13 mouse cellular contexts compared by ENCODE assay signal in the genomic region with DNA sequence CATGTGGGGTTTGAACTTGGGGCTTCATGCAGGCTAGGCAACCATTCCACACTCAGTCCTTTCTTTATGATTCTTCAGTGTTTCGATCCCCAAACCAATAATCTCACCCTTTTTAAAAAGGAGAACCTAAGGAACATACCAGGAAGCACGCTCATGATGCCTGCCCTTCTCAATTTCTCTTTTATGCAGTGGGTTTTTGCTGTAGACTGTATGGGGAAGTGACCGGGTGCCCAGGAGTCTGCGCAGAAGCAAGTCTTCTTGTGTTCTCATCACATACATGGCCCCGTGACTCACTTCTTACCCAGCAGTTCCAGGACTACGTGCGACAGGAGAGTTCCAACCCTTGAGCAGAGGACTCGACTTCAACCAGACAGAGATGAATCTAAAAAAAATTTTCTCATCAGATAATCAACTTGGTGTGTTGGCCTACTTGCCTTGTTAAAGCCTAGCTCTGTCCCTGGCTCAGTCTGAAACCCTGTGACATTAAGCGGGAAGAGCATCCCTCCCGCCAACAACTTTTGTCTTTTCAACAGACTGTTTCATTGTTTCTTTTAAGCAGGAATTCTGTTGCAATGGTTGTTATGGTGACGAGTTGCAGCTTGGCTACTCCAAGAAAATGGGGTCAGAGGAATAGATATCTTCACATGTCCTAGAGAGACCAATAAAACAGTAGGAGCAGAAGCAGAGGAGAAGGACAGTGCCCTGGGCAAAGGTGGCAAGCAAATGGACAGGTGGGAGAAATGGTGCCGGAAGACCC. TPM values are rescaled to one million over a fixed set of nuclear protein-coding genes. Genes with fewer than 3 reads are reported as not detected.
DNase-seq lines count a peak whose midpoint lies in the region; ATAC-seq and TF ChIP-seq lines count a peak whose summit lies in the region.
"Had no signal": no experiment of that assay in that cellular context is flagged by ENCODE, and none has a peak within 500 bp of the region (broad histone marks: within the 10 kb centered on the region; RNA-seq: fewer than 3 reads in every experiment).

No protein-coding gene starts in this region.

- TF ChIP-seq CTCF in intestine, postnatal 0 days (IDR thresholded peaks at IDR 0.05; ENCODE audit: low read depth) = no peak

- no peak overlapping the region for H3K9ac ChIP-seq in midbrain, embryonic 14.5 days (replicated peaks; ENCODE audit: low read length)
- no peak overlapping the region for H3K9ac ChIP-seq in midbrain, embryonic 15.5 days
- no peak overlapping the region for H3K9ac ChIP-seq in hindbrain, embryonic 16.5 days (ENCODE audit: low read depth, low read length)
- no peak overlapping the region for H3K9ac ChIP-seq in intestine, postnatal 0 days (ENCODE audit: low read depth, low read length)
- H3K9ac ChIP-seq: forebrain, embryonic 13.5 days; liver, embryonic 13.5 days had no signal

- H3K4me3 ChIP-seq in midbrain, embryonic 14.5 days (replicated peaks; ENCODE audit: low read depth, low read length) = no peak overlapping the region
- no peak overlapping the region for H3K4me3 ChIP-seq in midbrain, embryonic 15.5 days
- H3K4me3 ChIP-seq in hindbrain, embryonic 16.5 days (ENCODE audit: low read length) = no peak overlapping the region
- H3K4me3 ChIP-seq in intestine, postnatal 0 days (ENCODE audit: low read depth, low read length) = no peak overlapping the region
- H3K4me3 ChIP-seq: forebrain, embryonic 13.5 days; liver, embryonic 13.5 days; megakaryocyte, embryonic 14.5 days had no signal

- WGBS in midbrain, embryonic 14.5 days = 70% methylated on average over 12 of the region's 12 CpGs
- 70% methylated on average over 12 of the region's 12 CpGs for WGBS in midbrain, embryonic 15.5 days
- WGBS in hindbrain, embryonic 16.5 days = 65% methylated on average over 12 of the region's 12 CpGs
- WGBS in intestine, postnatal 0 days = 85% methylated on average over 12 of the region's 12 CpGs

- no peak for ATAC-seq in midbrain, embryonic 14.5 days (ENCODE audit: low FRiP score, low TSS enrichment)
- ATAC-seq in midbrain, embryonic 15.5 days (replicated peaks) = no peak
- peak; percentile 30; the same call in 1 of the 2 replicates for ATAC-seq in hindbrain, embryonic 16.5 days
- no peak for ATAC-seq in intestine, postnatal 0 days
- ATAC-seq: forebrain, embryonic 13.5 days had no signal

- H3K4me2 ChIP-seq in midbrain, embryonic 14.5 days (ENCODE audit: low read length) = no peak overlapping the region
- H3K4me2 ChIP-seq in midbrain, embryonic 15.5 days = no peak overlapping the region
- H3K4me2 ChIP-seq in hindbrain, embryonic 16.5 days (ENCODE audit: low read length) = no peak overlapping the region
- H3K4me2 ChIP-seq in intestine, postnatal 0 days (replicated peaks; ENCODE audit: low read depth) = no peak overlapping the region
- H3K4me2 ChIP-seq: forebrain, embryonic 13.5 days; liver, embryonic 13.5 days had no signal

- H3K27ac ChIP-seq in midbrain, embryonic 14.5 days (replicated peaks; ENCODE audit: low read depth, low read length) = no peak overlapping the region
- H3K27ac ChIP-seq in midbrain, embryonic 15.5 days = no peak overlapping the region
- H3K27ac ChIP-seq in hindbrain, embryonic 16.5 days (ENCODE audit: low read depth, low read length) = no peak overlapping the region
- H3K27ac ChIP-seq in intestine, postnatal 0 days (ENCODE audit: low read depth, low read length) = no peak overlapping the region
- H3K27ac ChIP-seq: forebrain, embryonic 13.5 days; liver, embryonic 13.5 days had no signal

- H3K36me3 ChIP-seq in midbrain, embryonic 14.5 days (ENCODE audit: control insufficient read depth, insufficient read depth, low read length) = no peaks in the 10 kb centered on the region
- no peaks in the 10 kb centered on the region for H3K36me3 ChIP-seq in midbrain, embryonic 15.5 days (replicated peaks)
- no peaks in the 10 kb centered on the region for H3K36me3 ChIP-seq in hindbrain, embryonic 16.5 days (ENCODE audit: control insufficient read depth, insufficient read depth, low read length)
- H3K36me3 ChIP-seq in intestine, postnatal 0 days (ENCODE audit: control insufficient read depth, insufficient read depth) = no peaks in the 10 kb centered on the region
- H3K36me3 ChIP-seq: liver, embryonic 13.5 days had no signal

- no peaks in the 10 kb centered on the region for H3K9me3 ChIP-seq in midbrain, embryonic 14.5 days (ENCODE audit: control insufficient read depth, low read length)
- no peaks in the 10 kb centered on the region for H3K9me3 ChIP-seq in midbrain, embryonic 15.5 days
- no peaks in the 10 kb centered on the region for H3K9me3 ChIP-seq in hindbrain, embryonic 16.5 days (ENCODE audit: control insufficient read depth, low read length)
- no peaks in the 10 kb centered on the region for H3K9me3 ChIP-seq in intestine, postnatal 0 days (ENCODE audit: control insufficient read depth)
- H3K9me3 ChIP-seq: forebrain, embryonic 13.5 days; liver, embryonic 13.5 days had no signal

- no peaks in the 10 kb centered on the region for H3K4me1 ChIP-seq in midbrain, embryonic 14.5 days (ENCODE audit: control insufficient read depth, insufficient read depth, low read length)
- H3K4me1 ChIP-seq in midbrain, embryonic 15.5 days = 0 out of 2 replicates have a peak, but pooled peaks cover 3% of the 10 kb centered on the region
- no peaks in the 10 kb centered on the region for H3K4me1 ChIP-seq in hindbrain, embryonic 16.5 days (ENCODE audit: control insufficient read depth, insufficient read depth, low read depth, low read length)
- H3K4me1 ChIP-seq in intestine, postnatal 0 days (replicated peaks; ENCODE audit: control insufficient read depth, insufficient read depth, low read length) = no peaks in the 10 kb centered on the region
- H3K4me1 ChIP-seq: liver, embryonic 13.5 days; megakaryocyte, embryonic 14.5 days had no signal

- DNase-seq in embryo, embryonic 10.5 days (ENCODE audit: low spot score) = peak; percentile 28
- no peak for DNase-seq in embryo, embryonic 11 days
- peak; percentile 29 for DNase-seq in midbrain, embryonic 14.5 days
- peak; percentile 15 for DNase-seq in skeletal muscle tissue, adult 2 months (ENCODE audit: low read depth, low spot score)
- DNase-seq in right cerebral cortex, postnatal 4 days = no peak
- DNase-seq: cerebellum, adult 11-12 months; left cerebral cortex, postnatal 4 days; liver, embryonic 13.5 days had no signal

- H3K27me3 ChIP-seq in midbrain, embryonic 14.5 days (ENCODE audit: control insufficient read depth, insufficient read depth, low read length) = no peaks in the 10 kb centered on the region
- no peaks in the 10 kb centered on the region for H3K27me3 ChIP-seq in midbrain, embryonic 15.5 days (replicated peaks)
- H3K27me3 ChIP-seq in hindbrain, embryonic 16.5 days (replicated peaks; ENCODE audit: control insufficient read depth, insufficient read depth, low read length) = no peaks in the 10 kb centered on the region
- H3K27me3 ChIP-seq in intestine, postnatal 0 days (replicated peaks; ENCODE audit: control insufficient read depth, insufficient read depth, low read length) = no peaks in the 10 kb centered on the region
- H3K27me3 ChIP-seq: forebrain, embryonic 13.5 days; liver, embryonic 13.5 days had no signal

RNA-seq across cellular contexts. Expression of gene Mki67, which starts 42.8 kb away (rescaled TPM):
- polyA plus RNA-seq in midbrain, embryonic 14.5 days (2014; fragmentation: Nextera tagmentation; extraction: Ambion mirVana) = 6.4 and 12.5 TPM in 2 replicates
- 6.0 and 6.5 TPM in 2 replicates for polyA plus RNA-seq in midbrain, embryonic 15.5 days (2015; fragmentation: Nextera tagmentation; extraction: Ambion mirVana)
- 5.6 and 6.4 TPM in 2 replicates for polyA plus RNA-seq in hindbrain, embryonic 16.5 days (2015; fragmentation: Nextera tagmentation; extraction: Ambion mirVana)
- 8.7 and 9.0 TPM in 2 replicates for polyA plus RNA-seq in intestine, postnatal 0 days (2015; fragmentation: Nextera tagmentation; extraction: Ambion mirVana)

Comparison
In these comparisons a context has a peak if more than half of its experiments do, and no peak if none do; other contexts are left out.
1. DNase-seq: peak in embryo, embryonic 10.5 days (single experiment), midbrain, embryonic 14.5 days (single experiment) and skeletal muscle tissue, adult 2 months (single experiment); none in embryo, embryonic 11 days (single experiment) and right cerebral cortex, postnatal 4 days (single experiment).